Mouse (Mus musculus) urinary bladder, postnatal 36 days (tissue): ENCODE measurements around the gene Slc45a1.

Source experiments
- DNase-seq, 2 experiments: peaks; one replicate each; pipeline ENCODE4 v3.0.0; 2022; ENCODE audit warnings: low spot score in 2 of 2, mixed read lengths in 1 of 2

The Slc45a1 gene

DNA sequence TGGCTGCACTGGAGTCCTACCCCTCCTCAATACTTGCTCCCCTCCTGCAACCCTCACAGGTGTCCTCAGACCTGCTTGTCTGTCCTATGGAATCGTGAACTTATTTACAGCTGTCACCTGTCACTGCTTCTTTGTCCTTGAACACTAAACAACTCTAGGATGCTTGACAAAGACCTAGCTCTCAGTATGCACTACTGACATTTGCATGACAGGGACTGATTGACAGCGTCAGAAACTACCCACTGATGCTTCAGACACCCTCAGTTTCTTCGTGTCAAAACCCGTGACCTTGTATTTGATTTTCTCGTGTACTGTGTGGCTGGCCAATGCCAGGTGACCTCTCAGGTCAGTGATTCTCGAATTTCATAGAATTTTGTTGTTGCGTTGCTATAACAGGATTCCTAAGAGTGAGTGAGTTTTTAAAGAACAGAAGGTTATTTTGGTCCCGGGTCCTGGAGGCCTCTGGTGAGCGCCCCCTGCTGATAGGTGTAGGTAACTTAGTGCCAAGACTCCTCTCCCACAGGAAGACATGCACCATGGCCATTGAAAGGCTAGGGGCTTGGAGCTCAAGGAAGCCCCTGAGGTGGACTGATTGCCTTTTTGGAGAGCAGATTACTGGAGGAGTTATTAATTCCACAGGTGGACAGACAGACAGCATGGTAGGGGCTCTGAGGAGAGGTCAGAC lies 8.1 kb upstream of the Slc45a1 start:
- DNase-seq: no peak

DNA sequence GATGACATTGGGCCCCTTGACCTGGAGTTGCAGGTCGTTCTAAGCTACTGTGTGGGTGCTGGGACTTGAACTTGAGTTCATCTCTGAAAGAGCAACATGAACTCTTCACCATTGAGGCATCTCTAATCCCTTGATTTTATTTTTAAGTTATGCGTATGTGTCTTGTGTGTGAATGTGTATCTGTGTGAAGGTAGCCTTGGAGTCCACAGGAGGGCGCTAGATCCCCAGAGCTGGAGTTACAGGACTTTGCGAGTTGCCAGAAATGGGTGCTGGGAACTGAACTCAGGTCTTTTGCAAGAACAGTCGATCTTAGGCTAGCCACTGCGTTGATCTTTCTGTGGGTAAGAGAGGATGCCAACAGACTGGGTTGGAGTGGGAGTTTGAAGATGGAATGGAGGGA lies 4.5 kb upstream of the Slc45a1 start:
- DNase-seq: no peak

DNA sequence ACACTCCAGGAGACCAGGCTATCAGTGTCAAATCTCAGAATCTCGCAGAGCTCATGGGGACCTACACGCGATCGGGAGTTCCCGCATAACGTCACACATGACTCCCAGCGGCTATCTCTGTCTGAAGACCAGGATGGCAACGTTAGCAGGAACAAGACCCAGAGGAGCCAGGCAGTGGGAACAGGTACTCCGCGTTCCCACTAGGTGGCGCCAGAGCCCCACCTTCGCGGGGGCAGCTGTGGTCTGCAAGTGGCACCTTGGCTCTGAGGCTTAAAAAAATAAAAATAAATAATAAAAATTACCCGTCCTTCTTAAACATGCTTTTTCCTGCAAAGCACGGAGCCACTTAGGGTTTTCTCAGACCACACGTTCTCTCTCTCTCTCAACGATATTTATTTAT lies 4.0 kb upstream of the Slc45a1 start:
- peak; percentile 69 to 86 for DNase-seq

DNA sequence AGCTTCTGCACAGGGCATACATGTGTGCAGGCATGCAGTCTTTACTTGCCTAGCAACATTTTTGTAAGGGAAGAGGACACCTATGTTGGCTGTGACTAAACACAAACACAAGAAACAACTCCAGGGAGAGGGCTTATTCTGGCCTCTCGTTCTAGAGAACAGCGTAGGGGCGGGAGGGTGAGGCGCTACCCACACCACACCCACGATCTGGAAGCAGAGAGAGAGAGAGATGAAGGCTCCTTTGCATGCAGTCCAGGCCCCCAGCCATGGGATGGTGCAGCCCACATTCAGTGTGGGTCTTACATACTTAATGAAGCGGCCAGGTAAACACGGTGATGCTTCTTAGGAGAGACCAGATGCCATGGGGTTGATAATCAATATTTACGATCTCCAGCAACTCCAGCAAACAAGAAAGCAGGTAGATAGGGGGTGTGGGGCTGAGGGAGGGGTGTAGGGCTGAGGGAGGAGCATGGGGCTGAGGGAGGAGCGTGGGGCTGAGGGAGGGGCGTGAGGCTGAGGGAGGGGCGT lies 1.2 kb upstream of the Slc45a1 start:
- no peak for DNase-seq

DNA sequence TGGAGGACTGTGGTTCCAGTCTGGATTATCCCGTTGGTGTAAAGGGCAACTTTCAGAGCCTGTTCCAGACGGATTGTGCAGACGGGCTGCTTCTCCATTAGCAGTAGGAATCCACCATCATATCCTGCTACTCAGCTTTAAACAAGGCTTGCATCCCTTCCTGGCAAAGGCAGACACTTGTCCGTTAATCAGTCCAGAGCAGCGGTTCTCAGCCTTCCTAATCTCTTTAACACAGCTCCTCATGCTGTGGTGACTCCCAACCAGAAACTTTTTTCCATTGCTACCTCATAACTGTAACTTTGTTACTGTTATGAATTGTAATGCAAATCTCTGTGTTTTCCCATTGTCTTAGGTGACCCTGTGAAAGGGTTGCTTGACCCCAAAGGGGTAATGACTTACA lies 2.6 kb downstream of the Slc45a1 start:
- no peak for DNase-seq

DNA sequence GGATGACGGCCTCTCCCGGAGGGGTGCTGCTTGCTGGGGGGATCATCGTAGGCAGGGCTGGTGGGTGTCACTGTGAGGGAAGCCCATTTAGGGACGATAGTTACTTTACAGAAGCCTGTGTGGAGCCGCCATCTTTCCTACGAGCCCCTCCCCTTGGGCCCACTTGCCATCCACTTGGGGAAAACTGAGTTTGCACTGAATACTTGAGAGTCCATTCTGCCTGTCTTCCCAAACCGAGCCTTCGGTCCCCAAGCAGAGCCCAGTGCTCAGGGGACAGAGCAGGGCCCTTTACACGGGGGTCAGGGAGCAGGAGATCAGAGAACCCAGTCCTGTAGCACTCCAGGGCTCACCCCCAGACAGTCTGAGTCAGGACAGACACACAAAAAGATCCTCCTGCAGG lies 7.7 kb downstream of the Slc45a1 start:
- no peak for DNase-seq

DNA sequence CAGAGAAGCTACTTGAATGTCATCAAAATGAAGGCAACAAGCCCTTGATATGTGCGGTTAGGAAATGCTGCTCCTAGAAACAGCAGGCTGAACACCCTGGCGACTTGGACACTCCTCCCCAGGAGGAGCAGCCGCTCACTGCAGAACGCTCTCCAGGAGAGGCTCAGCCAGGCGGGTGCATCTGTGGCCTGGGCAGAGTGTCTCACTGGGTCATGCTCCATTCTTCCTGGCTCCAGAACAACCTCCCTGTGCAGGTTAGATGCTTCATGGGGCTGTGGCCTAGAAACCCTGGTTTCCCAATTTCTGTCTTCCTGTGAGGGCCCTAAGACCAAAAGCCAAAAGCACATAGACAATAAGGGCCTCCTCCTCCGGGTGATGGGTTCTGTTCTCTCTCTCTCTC lies 15.3 kb downstream of the Slc45a1 start:
- DNase-seq: no peak

DNA sequence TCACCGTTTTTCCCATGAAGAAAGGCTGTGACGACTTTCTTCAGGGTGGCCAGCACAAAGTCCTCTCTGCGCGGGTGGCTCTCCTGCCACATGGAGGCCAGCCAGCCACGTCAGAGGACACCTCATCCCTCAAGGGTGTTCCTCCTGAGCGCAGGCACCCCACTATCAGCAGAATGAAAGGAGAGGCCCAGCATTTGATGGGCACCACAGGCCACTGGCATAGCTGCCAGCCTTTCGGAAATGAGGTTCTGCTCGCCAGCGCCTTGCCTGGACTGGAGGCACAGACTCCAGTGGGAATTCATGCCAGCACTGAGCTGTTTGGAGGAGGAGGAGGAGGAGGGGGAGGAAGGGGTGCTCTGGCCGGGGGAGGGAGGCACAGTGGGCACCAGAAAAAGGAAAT lies 16.4 kb downstream of the Slc45a1 start:
- DNase-seq: no peak

DNA sequence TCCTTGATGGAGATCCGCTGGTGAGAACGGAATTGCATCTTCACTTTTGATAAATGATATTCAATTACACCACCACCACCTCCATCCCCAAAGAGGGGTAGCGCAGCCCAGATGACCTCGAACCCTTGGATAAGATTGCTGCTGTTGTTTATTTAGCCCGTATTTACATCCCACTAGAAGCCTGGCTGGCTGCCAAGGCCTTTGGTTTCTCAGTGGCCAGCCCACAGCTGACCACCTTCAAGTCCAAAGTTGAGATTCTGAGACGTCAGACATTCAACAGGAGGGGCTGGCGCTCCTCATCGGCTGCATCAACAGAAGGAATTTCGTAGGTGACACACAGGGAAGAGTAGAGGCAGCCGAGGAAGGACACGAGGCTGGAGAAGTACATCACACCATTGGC lies 22.7 kb downstream of the Slc45a1 start:
- no peak for DNase-seq

DNA sequence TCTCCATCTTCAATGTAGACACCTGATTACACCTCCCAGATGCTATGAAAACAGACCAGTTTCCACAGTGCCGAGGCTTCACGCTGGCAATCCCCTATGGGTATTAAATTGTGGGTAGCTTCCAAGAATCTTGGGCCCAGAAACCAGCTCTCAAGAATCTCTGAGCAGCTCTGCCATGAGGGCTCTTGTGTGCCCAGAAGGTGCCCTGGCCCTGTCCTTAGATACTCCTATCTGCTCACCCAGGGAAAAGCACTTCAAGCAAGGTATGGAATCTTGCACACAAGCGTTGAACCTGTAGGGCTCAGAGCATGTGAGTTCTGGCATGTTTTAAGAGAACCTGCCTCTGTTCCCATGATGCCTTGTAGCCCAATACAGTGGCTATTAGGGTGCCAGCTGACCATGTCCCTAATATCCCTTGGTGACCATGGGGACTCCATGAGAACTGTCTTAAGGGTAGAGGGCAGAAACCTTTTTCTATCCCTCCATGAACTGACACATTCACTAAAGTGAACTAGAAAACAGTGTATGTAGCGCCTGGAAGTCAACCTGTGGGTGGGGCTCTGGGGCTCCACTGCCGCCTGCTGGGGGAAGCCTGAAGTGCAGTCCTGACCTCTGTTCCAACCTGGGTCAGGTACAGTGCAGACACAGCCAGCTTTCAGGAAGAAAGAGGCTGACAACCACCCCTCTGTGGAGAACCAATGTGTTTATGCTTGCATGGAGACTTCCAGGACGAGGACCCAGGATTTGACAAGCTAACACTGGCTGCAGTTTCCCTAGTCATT lies 25.8 kb downstream of the Slc45a1 start:
- DNase-seq: peak; percentile 63 to 67

DNA sequence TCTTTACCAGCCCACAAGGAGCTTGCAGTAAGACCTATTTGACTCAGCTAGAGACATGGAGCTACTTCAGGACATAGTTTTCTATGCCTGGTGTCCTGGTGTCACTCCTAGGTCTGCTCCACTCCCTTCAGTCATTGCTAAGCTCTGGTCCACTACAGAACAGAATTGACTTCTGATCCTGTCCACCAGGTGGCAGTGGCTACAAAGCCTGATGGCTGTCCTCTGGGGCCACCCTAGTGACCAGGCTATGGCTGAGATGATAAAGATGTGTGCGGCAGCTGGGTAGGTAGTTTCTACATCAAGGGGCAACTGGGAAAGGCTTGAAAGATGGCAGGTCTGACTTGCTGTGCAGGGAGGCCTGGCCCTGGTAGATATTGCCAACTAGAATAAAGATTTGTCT lies 26.5 kb downstream of the Slc45a1 start:
- DNase-seq: peak; percentile 68 to 69

DNA sequence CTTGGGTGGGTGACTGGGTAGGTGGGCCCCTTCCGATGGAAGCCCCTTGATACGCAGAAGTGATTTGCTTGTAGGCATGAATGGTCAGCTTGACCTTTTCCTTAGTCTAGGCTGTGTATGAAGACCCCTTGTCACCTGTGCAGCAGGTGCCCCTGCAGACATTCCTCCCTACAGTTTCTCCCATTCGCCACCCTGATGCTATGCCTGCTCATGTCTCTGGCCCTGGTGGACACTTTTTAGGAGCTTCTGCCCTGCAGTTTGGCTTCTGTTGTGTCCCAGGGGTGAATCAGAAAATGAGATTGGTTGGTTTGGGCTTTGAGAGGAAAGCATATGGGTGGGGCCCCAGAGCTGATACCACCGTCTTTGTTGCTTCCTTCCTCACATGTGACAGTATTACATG lies 27.0 kb downstream of the Slc45a1 start:
- no peak for DNase-seq

DNA sequence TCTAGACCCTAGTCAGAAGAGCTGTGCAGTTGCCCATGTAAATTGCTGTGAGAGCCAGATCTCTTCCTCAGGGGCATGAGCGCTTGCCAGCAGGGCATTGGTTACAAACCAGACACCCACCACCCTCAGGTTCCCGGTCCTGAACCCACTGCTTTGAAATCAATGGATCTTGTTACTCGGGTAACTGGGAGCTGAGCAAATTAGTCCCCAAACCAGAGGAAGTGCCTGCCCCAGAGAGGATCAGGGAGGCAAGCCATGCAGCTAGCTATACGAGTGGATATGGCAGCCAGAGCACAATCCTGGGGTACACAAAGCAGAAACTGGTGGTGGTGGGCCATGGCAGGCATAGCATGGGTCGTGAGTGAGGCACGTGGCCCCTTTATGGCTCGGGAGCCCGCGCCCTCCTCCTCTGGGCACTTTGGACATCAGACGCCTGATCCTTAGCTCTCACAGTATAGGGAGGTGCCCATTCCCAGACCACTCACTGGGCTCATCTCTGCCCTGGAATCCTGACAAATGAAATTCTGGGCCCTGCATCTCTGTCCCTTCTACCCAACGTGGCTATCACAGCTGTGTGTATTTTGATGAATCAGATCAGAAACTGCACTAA lies 27.7 kb downstream of the Slc45a1 start:
- no peak for DNase-seq

DNA sequence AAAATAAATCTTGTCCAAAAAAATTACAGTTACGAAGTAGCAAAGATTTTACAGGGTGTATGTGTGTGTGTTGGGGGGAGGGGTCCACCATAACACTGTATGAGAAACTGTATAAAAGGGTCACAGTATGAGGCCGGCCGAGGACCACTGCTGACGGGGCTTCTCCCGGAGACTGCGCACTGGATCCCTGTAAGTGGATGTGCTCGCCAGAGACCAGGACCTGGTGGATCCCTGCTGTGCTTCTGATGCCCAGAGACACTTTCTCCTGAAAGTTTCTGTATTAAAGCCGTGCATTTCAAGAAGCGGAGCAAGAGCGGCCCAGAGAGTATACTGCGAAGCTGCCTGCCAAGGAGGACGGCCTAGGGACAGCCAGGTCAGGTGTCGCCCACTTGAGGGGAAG lies 29.3 kb downstream of the Slc45a1 start:
- DNase-seq: no peak

DNA sequence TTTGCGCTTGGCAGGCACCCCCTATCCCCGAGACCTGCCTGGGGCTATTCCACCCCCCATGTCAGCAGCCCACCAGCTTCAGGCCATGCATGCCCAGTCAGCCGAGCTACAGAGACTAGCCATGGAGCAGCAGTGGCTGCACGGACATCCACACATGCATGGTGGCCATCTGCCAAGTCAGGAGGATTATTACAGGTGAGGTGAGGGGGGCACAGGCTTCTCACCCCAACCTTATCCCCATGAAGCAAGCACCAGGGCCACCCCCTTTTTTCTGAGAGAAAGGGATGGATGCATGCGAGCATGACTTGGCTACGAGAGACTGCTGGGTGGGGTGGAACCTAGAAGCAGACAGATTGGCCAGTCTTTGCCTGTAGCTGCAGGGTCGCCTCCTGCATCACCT lies 33.0 kb downstream of the Slc45a1 start:
- no peak for DNase-seq

DNA sequence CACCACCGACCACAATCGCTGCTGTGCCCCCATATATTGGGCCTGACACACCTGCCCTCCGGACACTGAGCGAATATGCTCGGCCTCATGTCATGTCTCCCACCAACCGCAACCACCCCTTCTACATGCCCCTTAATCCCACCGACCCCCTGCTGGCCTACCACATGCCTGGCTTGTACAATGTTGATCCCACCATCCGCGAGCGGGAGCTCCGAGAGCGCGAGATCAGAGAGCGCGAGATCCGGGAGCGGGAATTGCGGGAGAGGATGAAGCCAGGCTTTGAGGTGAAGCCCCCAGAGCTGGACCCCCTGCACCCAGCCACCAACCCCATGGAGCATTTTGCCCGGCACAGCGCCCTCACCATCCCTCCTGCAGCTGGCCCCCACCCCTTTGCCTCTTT lies 35.1 kb downstream of the Slc45a1 start:
- DNase-seq: no peak

DNA sequence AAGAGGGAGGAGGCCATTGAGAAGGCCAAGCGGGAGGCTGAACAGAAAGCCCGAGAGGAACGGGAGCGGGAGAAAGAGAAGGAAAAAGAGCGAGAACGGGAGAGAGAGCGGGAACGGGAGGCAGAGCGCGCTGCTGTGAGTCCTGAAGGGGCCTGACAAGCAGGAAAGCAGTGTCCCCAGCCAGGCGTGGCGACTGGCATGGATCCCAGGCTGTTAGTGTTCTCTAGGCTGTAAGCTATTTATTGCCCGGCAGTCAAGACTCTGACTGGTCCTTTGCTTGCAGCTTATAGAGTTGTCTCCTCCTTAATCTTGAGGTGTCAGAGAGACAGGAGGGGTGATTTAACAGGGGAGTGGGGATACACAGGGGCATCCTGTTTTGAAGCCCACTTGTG lies 35.9 kb downstream of the Slc45a1 start:
- peak in 1 of 2 experiments; percentile 65 for DNase-seq

DNA sequence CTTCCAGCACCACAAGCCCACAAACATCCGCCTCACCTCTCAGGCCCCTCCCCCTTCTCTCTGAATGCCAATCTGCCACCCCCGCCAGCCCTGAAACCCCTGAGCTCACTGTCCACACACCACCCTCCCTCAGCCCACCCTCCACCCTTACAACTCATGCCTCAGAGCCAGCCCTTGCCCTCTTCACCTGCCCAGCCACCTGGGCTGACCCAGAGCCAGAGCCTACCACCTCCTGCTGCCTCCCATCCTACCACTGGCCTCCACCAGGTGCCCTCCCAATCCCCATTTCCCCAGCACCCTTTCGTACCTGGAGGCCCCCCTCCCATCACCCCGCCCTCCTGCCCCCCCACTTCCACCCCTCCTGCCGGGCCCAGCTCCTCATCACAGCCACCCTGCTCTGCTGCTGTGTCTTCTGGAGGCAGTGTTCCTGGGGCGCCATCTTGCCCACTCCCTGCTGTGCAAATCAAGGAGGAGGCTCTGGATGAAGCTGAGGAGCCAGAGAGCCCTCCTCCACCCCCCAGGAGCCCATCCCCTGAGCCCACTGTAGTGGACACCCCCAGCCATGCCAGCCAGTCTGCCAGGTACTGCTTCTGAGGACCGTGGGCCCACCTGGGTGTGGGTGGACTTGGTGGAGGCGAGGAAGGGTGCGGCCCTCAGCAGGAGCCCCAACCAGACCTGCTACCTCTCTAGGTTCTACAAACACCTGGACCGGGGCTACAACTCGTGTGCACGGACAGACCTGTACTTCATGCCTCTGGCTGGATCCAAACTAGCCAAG lies 36.5 kb downstream of the Slc45a1 start:
- DNase-seq: no peak

DNA sequence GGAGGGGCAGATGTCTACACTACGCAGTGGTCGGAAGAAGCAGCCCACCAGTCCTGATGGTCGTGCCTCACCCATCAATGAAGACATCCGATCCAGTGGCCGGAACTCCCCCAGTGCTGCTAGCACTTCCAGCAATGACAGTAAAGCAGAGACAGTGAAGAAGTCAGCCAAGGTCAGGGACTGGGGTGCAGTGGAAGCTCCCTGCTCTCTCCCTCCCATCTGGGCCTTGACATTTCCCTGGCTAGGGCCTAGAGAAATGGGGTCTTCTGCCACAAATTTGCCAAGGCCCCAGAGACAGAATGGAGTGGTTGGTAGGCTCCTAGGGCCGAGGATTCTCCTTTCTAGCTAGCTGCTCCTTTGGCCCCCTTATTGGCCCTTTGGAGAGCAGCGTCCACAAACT lies 38.3 kb downstream of the Slc45a1 start:
- no peak for DNase-seq

DNA sequence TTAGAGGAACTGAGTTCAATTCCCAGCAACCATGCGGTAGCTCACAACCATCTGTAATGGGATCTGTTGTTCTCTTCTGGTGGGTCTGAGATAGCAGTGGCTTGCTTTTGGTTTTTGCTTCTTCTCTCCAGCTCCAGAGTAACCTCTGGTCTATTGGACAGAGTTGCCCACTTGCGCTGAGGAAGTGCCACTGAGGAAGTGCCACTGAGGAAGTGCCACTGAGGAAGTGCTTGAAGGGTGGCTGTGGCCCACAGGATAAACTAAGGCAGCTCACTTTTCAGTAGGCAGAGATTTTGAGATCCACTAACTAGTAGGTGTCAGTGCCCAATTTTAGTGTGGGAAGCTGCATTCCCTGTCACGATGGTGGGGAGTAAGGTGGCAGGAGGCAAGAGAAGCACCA lies 43.3 kb downstream of the Slc45a1 start:
- no peak for DNase-seq

DNA sequence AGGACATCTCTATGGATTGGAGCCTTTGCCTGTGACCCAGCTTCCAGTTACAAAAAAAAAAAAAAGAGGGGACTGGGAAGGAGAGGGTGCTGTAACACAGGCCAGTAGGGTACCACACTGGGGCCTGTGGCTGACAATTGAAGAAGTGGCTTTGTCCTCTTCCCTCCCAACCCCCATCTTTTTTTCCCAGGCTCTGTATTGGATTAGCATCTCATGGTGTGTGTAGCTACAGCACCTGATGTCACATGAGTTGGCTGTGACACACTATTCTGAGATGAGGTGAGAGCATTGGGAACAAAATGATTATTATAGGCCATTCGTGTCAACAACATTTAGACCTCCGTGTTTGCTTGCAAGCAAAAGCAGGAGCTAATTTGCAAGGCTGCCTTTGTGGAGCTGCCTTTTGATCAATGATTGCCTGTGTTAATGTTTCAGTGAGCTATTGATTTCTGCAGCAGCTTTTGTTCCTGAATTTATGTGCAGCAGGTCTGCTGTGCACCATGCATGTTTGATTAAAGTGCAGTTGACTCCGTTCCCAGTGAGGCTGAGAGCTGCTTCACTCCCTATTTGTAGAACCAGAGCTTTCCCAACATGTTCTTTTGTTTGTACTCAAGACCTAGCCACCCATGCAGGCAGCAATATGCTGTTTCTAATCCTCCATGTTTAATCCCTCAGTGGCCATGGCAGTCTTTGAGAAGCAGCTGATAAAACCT lies 45.4 kb downstream of the Slc45a1 start:
- DNase-seq: no peak
